32 mouse cellular contexts compared by ENCODE assay signal in genomic region chr5:77013171-77013570, GRCm38 (mm10). TPM values are rescaled to one million over a fixed set of nuclear protein-coding genes. Genes with fewer than 3 reads are reported as not detected.
A peak's percentile ranks its signal among the peaks of the same experiment; 100 is the strongest.
DNase-seq lines count a peak whose midpoint lies in the region; ATAC-seq and TF ChIP-seq lines count a peak whose summit lies in the region.
"Had no signal": no experiment of that assay in that cellular context is flagged by ENCODE, and none has a peak within 500 bp of the region (broad histone marks: within the 10 kb centered on the region; RNA-seq: fewer than 3 reads in every experiment).

No protein-coding gene starts in this region.

- no peaks in the 10 kb centered on the region for H3K4me1 ChIP-seq in midbrain, embryonic 11.5 days (ENCODE audit: control insufficient read depth, insufficient read depth, low read length)
- H3K4me1 ChIP-seq in midbrain, embryonic 15.5 days = 0 out of 2 replicates have a peak, but pooled peaks cover 4% of the 10 kb centered on the region
- H3K4me1 ChIP-seq in bone marrow macrophage, adult 2 months (ENCODE audit: control insufficient read depth, insufficient read depth, low read length) = peaks cover 8% of the 10 kb centered on the region
- H3K4me1 ChIP-seq in hindbrain, embryonic 12.5 days = no peaks in the 10 kb centered on the region; the same call in 1 of the 2 replicates
- H3K4me1 ChIP-seq: embryonic facial prominence, embryonic 13.5 days; heart, embryonic 13.5 days had no signal

- H3K4me3 ChIP-seq in midbrain, embryonic 11.5 days (ENCODE audit: low read depth, low read length) = no peak overlapping the region
- H3K4me3 ChIP-seq in midbrain, embryonic 15.5 days = no peak overlapping the region
- no peak overlapping the region for H3K4me3 ChIP-seq in bone marrow macrophage, adult 2 months (ENCODE audit: insufficient read depth, low read length)
- H3K4me3 ChIP-seq in hindbrain, embryonic 12.5 days = no peak overlapping the region
- H3K4me3 ChIP-seq: embryonic facial prominence, embryonic 13.5 days; forebrain, embryonic 10.5 days; forebrain, embryonic 15.5 days; heart, adult 2 months; heart, embryonic 13.5 days; hindbrain, embryonic 15.5 days; midbrain, embryonic 12.5 days; neural tube, embryonic 15.5 days had no signal

- peak; percentile 57 for DNase-seq in midbrain, embryonic 11.5 days (ENCODE audit: low spot score, missing footprints)
- DNase-seq in B cell, adult 2 months = peak; percentile 27 to 39
- DNase-seq in monocyte, adult 2 months (ENCODE audit: low read depth in 1 of 2, low spot score in 2 of 2) = peak; percentile 34 to 41
- no peak for DNase-seq in cerebellum, adult 11-12 months
- no peak for DNase-seq in cerebellum, adult 18-20 months
- DNase-seq: adrenal gland, postnatal 36 days; cerebellum, adult 9-10 months; gastrocnemius, postnatal 25 days; heart, adult 2 months; heart, postnatal 10 days; kidney, adult 11 months; kidney, postnatal 4 days; lung, postnatal 10 days; retina, postnatal 1 day; right cerebral cortex, postnatal 14 days had no signal

- TF ChIP-seq CTCF in bone marrow macrophage, adult 2 months (IDR thresholded peaks at IDR 0.05; ENCODE audit: low read depth, low read length) = no peak

- WGBS in midbrain, embryonic 11.5 days = 86% methylated on average over 3 of the region's 3 CpGs
- 84% methylated on average over 3 of the region's 3 CpGs for WGBS in midbrain, embryonic 15.5 days
- 82% methylated on average over 3 of the region's 3 CpGs for WGBS in hindbrain, embryonic 12.5 days

- no peaks in the 10 kb centered on the region for H3K9me3 ChIP-seq in midbrain, embryonic 11.5 days (ENCODE audit: control insufficient read depth, low read length)
- H3K9me3 ChIP-seq in midbrain, embryonic 15.5 days = no peaks in the 10 kb centered on the region
- no peaks in the 10 kb centered on the region for H3K9me3 ChIP-seq in hindbrain, embryonic 12.5 days (replicated peaks)
- H3K9me3 ChIP-seq: embryonic facial prominence, embryonic 13.5 days; forebrain, embryonic 10.5 days; forebrain, embryonic 15.5 days; heart, embryonic 13.5 days; hindbrain, embryonic 15.5 days; midbrain, embryonic 12.5 days; neural tube, embryonic 15.5 days had no signal

- TF ChIP-seq POLR2A in bone marrow macrophage, adult 2 months (IDR thresholded peaks at IDR 0.05; ENCODE audit: borderline replicate concordance, low read depth, low read length) = no peak

- H3K9ac ChIP-seq in midbrain, embryonic 11.5 days (ENCODE audit: low read length) = no peak overlapping the region
- H3K9ac ChIP-seq in midbrain, embryonic 15.5 days = no peak overlapping the region
- H3K9ac ChIP-seq in hindbrain, embryonic 12.5 days = no peak overlapping the region
- H3K9ac ChIP-seq: embryonic facial prominence, embryonic 13.5 days; forebrain, embryonic 15.5 days; heart, embryonic 13.5 days; hindbrain, embryonic 15.5 days; midbrain, embryonic 12.5 days; neural tube, embryonic 15.5 days had no signal

- no peak overlapping the region for H3K27ac ChIP-seq in midbrain, embryonic 11.5 days (ENCODE audit: low read depth, low read length)
- H3K27ac ChIP-seq in midbrain, embryonic 15.5 days = no peak overlapping the region
- peak overlapping the region; percentile 53 for H3K27ac ChIP-seq in bone marrow macrophage, adult 2 months (ENCODE audit: insufficient read depth, low read depth, low read length)
- H3K27ac ChIP-seq in hindbrain, embryonic 12.5 days = no peak overlapping the region
- H3K27ac ChIP-seq: embryonic facial prominence, embryonic 13.5 days; forebrain, embryonic 10.5 days; forebrain, embryonic 15.5 days; heart, adult 2 months; heart, embryonic 13.5 days; hindbrain, embryonic 15.5 days; midbrain, embryonic 12.5 days; neural tube, embryonic 15.5 days; stomach, postnatal 0 days had no signal

- no peak overlapping the region for H3K4me2 ChIP-seq in midbrain, embryonic 11.5 days
- no peak overlapping the region for H3K4me2 ChIP-seq in midbrain, embryonic 15.5 days
- H3K4me2 ChIP-seq in hindbrain, embryonic 12.5 days (replicated peaks) = no peak overlapping the region
- H3K4me2 ChIP-seq: embryonic facial prominence, embryonic 13.5 days; forebrain, embryonic 15.5 days; heart, embryonic 13.5 days; hindbrain, embryonic 15.5 days; liver, embryonic 11.5 days; midbrain, embryonic 12.5 days; neural tube, embryonic 15.5 days had no signal

- H3K36me3 ChIP-seq in midbrain, embryonic 11.5 days (ENCODE audit: control insufficient read depth, insufficient read depth, low read length) = no peaks in the 10 kb centered on the region
- H3K36me3 ChIP-seq in midbrain, embryonic 15.5 days (replicated peaks) = no peaks in the 10 kb centered on the region
- H3K36me3 ChIP-seq in hindbrain, embryonic 12.5 days = no peaks in the 10 kb centered on the region
- H3K36me3 ChIP-seq: embryonic facial prominence, embryonic 13.5 days; forebrain, embryonic 10.5 days; forebrain, embryonic 15.5 days; heart, embryonic 13.5 days; hindbrain, embryonic 15.5 days; midbrain, embryonic 12.5 days; neural tube, embryonic 15.5 days had no signal

- peaks cover 5% of the 10 kb centered on the region; the same call in 1 of the 2 replicates for H3K27me3 ChIP-seq in midbrain, embryonic 11.5 days (ENCODE audit: control insufficient read depth, insufficient read depth, low read length)
- no peaks in the 10 kb centered on the region for H3K27me3 ChIP-seq in midbrain, embryonic 15.5 days (replicated peaks)
- H3K27me3 ChIP-seq in hindbrain, embryonic 12.5 days = peaks cover 10% of the 10 kb centered on the region; the same call in 1 of the 2 replicates
- H3K27me3 ChIP-seq: neural tube, embryonic 15.5 days had no signal

- no peak for ATAC-seq in midbrain, embryonic 11.5 days (ENCODE audit: low FRiP score)
- no peak for ATAC-seq in midbrain, embryonic 15.5 days (replicated peaks)
- no peak for ATAC-seq in hindbrain, embryonic 12.5 days (ENCODE audit: low FRiP score)
- ATAC-seq: forebrain, embryonic 15.5 days; inflammation-experienced regulatory T-cells, adult 6 months had no signal

RNA-seq across cellular contexts. Expression of gene Thegl, which starts 2.7 kb away (rescaled TPM):
- not detected in 2 replicates for polyA plus RNA-seq in midbrain, embryonic 11.5 days (2014; fragmentation: Nextera tagmentation; extraction: Ambion mirVana)
- polyA plus RNA-seq in midbrain, embryonic 15.5 days (2015; fragmentation: Nextera tagmentation; extraction: Ambion mirVana) = 0.72 and 0.85 TPM in 2 replicates
- polyA plus RNA-seq in bone marrow macrophage, adult 2 months (2012; ENCODE audit: insufficient read depth, insufficient read length, missing spikeins) = not detected in 2 replicates
- polyA plus RNA-seq in hindbrain, embryonic 12.5 days (2016; fragmentation: Nextera tagmentation; extraction: Ambion mirVana) = 0.32 and 0.36 TPM in 2 replicates
- polyA plus RNA-seq: inflammation-experienced regulatory T-cells, adult 6 months; limb, embryonic 11.5 days; midbrain, embryonic 12.5 days had no signal

RNA-seq across cellular contexts. Expression of gene Arl9, which starts 9.3 kb away (rescaled TPM):
- 0.37 TPM in 1 of 2 replicates, not detected in the other for polyA plus RNA-seq in midbrain, embryonic 11.5 days (2014; fragmentation: Nextera tagmentation; extraction: Ambion mirVana)
- not detected in 2 replicates for polyA plus RNA-seq in midbrain, embryonic 15.5 days (2015; fragmentation: Nextera tagmentation; extraction: Ambion mirVana)
- 2.8 TPM in 1 of 2 replicates, not detected in the other for polyA plus RNA-seq in bone marrow macrophage, adult 2 months (2012; ENCODE audit: insufficient read depth, insufficient read length, missing spikeins)
- 0.59 TPM in 1 of 2 replicates, not detected in the other for polyA plus RNA-seq in hindbrain, embryonic 12.5 days (2016; fragmentation: Nextera tagmentation; extraction: Ambion mirVana)
- polyA plus RNA-seq: embryonic facial prominence, embryonic 13.5 days; forebrain, embryonic 10.5 days; forebrain, embryonic 15.5 days; frontal cortex, adult 2 months; heart, adult 2 months; heart, embryonic 13.5 days; hindbrain, embryonic 15.5 days; inflammation-experienced regulatory T-cells, adult 6 months; kidney, embryonic 16.5 days; limb, embryonic 11.5 days; midbrain, embryonic 12.5 days; small intestine, adult 2 months; stomach, postnatal 0 days had no signal

RNA-seq across cellular contexts. Expression of gene Srp72, which starts 38.7 kb away (rescaled TPM):
- 71.9 and 74.5 TPM in 2 replicates for polyA plus RNA-seq in midbrain, embryonic 11.5 days (2014; fragmentation: Nextera tagmentation; extraction: Ambion mirVana)
- polyA plus RNA-seq in midbrain, embryonic 15.5 days (2015; fragmentation: Nextera tagmentation; extraction: Ambion mirVana) = 87.6 and 88.2 TPM in 2 replicates
- 73.8 and 81.0 TPM in 2 replicates for polyA plus RNA-seq in bone marrow macrophage, adult 2 months (2012; ENCODE audit: insufficient read depth, insufficient read length, missing spikeins)
- polyA plus RNA-seq in hindbrain, embryonic 12.5 days (2016; fragmentation: Nextera tagmentation; extraction: Ambion mirVana) = 76.0 and 79.9 TPM in 2 replicates

Comparison
In these comparisons a context has a peak if more than half of its experiments do, and no peak if none do; other contexts are left out.
1. DNase-seq: peak in midbrain, embryonic 11.5 days (single experiment), B cell, adult 2 months (2 of 2) and monocyte, adult 2 months (2 of 2); none in cerebellum, adult 11-12 months (single experiment) and cerebellum, adult 18-20 months (0 of 2).